Mouse (Mus musculus) urinary bladder, postnatal 4 days (tissue): ENCODE measurements around the gene Lrba.

Experiments used
- DNase-seq, 2 experiments: peaks; one replicate each; pipeline ENCODE4 v3.0.0; 2021 to 2022; ENCODE audit warnings: low spot score in 2 of 2

Gene Lrba

GRCm38 (mm10) chr3:86224564-86225421, at the start of gene Lrba:
TSS of gene Lrba (plus strand) at chr3:86224680.
- peak; percentile 68 to 71 for DNase-seq

GRCm38 (mm10) chr3:86179714-86180113, 44.8 kb upstream of the Lrba start:
- no peak for DNase-seq

- DNase-seq = no peak
Observed at GRCm38 (mm10) chr3:86181107-86181506, 43.4 kb upstream of the Lrba start.

GRCm38 (mm10) chr3:86184546-86184945, 39.9 kb upstream of the Lrba start:
- no peak for DNase-seq

GRCm38 (mm10) chr3:86187736-86188389, 36.6 kb upstream of the Lrba start:
- DNase-seq = no peak

- DNase-seq = no peak
Observed at GRCm38 (mm10) chr3:86195981-86196380, 28.5 kb upstream of the Lrba start.

GRCm38 (mm10) chr3:86196471-86196870, 28.0 kb upstream of the Lrba start:
- no peak for DNase-seq

GRCm38 (mm10) chr3:86201645-86202175, 22.8 kb upstream of the Lrba start:
- no peak for DNase-seq

GRCm38 (mm10) chr3:86202449-86202848, 22.0 kb upstream of the Lrba start:
- DNase-seq = no peak

GRCm38 (mm10) chr3:86204608-86205358, 19.7 kb upstream of the Lrba start:
- DNase-seq = no peak

GRCm38 (mm10) chr3:86206556-86206955, 17.9 kb upstream of the Lrba start:
- no peak for DNase-seq

GRCm38 (mm10) chr3:86210267-86210939, 14.1 kb upstream of the Lrba start:
- DNase-seq = no peak

GRCm38 (mm10) chr3:86210959-86211358, 13.5 kb upstream of the Lrba start:
- no peak for DNase-seq

GRCm38 (mm10) chr3:86214248-86214647, 10.2 kb upstream of the Lrba start:
- DNase-seq = no peak

- peak; percentile 80 to 84 for DNase-seq
Observed at GRCm38 (mm10) chr3:86223634-86224313, 706 bp upstream of the Lrba start.

- DNase-seq = no peak
Observed at GRCm38 (mm10) chr3:86224314-86224563, 241 bp upstream of the Lrba start.

GRCm38 (mm10) chr3:86231532-86232086, 7.1 kb downstream of the Lrba start:
- no peak for DNase-seq

GRCm38 (mm10) chr3:86247193-86247592, 22.7 kb downstream of the Lrba start:
- DNase-seq = no peak

GRCm38 (mm10) chr3:86251212-86251611, 26.7 kb downstream of the Lrba start:
- DNase-seq = no peak

- no peak for DNase-seq
Observed at GRCm38 (mm10) chr3:86252588-86252987, 28.1 kb downstream of the Lrba start.

GRCm38 (mm10) chr3:86253071-86253470, 28.6 kb downstream of the Lrba start:
- no peak for DNase-seq
